Mouse (Mus musculus): Measurements from ENCODE around the gene Nod1.

Nod1 gene

GRCm38 (mm10) chr6:54972111-54972928, at the start of gene Nod1:
Gene Nod1 (minus strand): TSS chr6:54972612.
- DNase-seq: peak; percentile 90

- no peak for DNase-seq
Measured at GRCm38 (mm10) chr6:55021806-55022205, 49.4 kb upstream of the Nod1 start.

GRCm38 (mm10) chr6:55018417-55018816, 46.0 kb upstream of the Nod1 start:
- no peak for DNase-seq

- peak; percentile 77 for DNase-seq
Measured at GRCm38 (mm10) chr6:55016710-55017583, 44.5 kb upstream of the Nod1 start.

GRCm38 (mm10) chr6:55016236-55016635, 43.8 kb upstream of the Nod1 start:
- peak; percentile 71 for DNase-seq

GRCm38 (mm10) chr6:55014184-55014583, 41.8 kb upstream of the Nod1 start:
- DNase-seq: no peak

GRCm38 (mm10) chr6:55012516-55012915, 40.1 kb upstream of the Nod1 start:
- no peak for DNase-seq

GRCm38 (mm10) chr6:55010330-55011091, 38.1 kb upstream of the Nod1 start:
- DNase-seq: no peak

GRCm38 (mm10) chr6:55009391-55010230, 37.2 kb upstream of the Nod1 start:
- no peak for DNase-seq

- DNase-seq: no peak
Measured at GRCm38 (mm10) chr6:55008401-55008800, 36.0 kb upstream of the Nod1 start.

GRCm38 (mm10) chr6:55003559-55003958, 31.1 kb upstream of the Nod1 start:
- no peak for DNase-seq

- DNase-seq: no peak
Measured at GRCm38 (mm10) chr6:55002438-55002837, 30.0 kb upstream of the Nod1 start.

- no peak for DNase-seq
Measured at GRCm38 (mm10) chr6:55001320-55001719, 28.9 kb upstream of the Nod1 start.

- DNase-seq: peak; percentile 75
Measured at GRCm38 (mm10) chr6:54997726-54998125, 25.3 kb upstream of the Nod1 start.

- no peak for DNase-seq
Measured at GRCm38 (mm10) chr6:54996361-54996760, 23.9 kb upstream of the Nod1 start.

- DNase-seq: peak; percentile 98
Measured at GRCm38 (mm10) chr6:54992734-54993260, 20.4 kb upstream of the Nod1 start, which contains the start of gene Ggct. Gene Ggct (minus strand): TSS chr6:54992950.

GRCm38 (mm10) chr6:54992141-54992540, 19.7 kb upstream of the Nod1 start:
- no peak for DNase-seq

GRCm38 (mm10) chr6:54991189-54991588, 18.8 kb upstream of the Nod1 start:
- DNase-seq: no peak

GRCm38 (mm10) chr6:54988141-54988540, 15.7 kb upstream of the Nod1 start:
- DNase-seq: no peak

- no peak for DNase-seq
Measured at GRCm38 (mm10) chr6:54984096-54984495, 11.7 kb upstream of the Nod1 start.

GRCm38 (mm10) chr6:54983526-54984050, 11.2 kb upstream of the Nod1 start:
- no peak for DNase-seq

All from kidney, postnatal 14 days (tissue).